Mouse (Mus musculus) embryonic facial prominence, embryonic 14.5 days (tissue): Measurements from ENCODE around the gene Rnf141. TPM values are rescaled to one million over a fixed set of nuclear protein-coding genes. Genes with fewer than 3 reads are reported as not detected.
A peak's percentile ranks its signal among the peaks of the same experiment; 100 is the strongest.

ENCODE experiments used
- ATAC-seq: fragments of 200-750 bp; cut with Nextera tagmentation; 2 replicates; pipeline ENCODE4 v1.8.0; 2017; ENCODE audit warnings: low read depth, moderate number of reproducible peaks, moderate TSS enrichment
- DNase-seq: peaks from one replicate; pipeline ENCODE4 v3.0.0-alpha.2; 2015; ENCODE audit warnings: low spot score
- H3K27ac ChIP-seq: fragments of 300-500 bp; sonication (generic); replicated peaks from 2 replicates; pipeline ENCODE4 v1.5.1; 2014; ENCODE audit warnings: low read depth, mild to moderate bottlenecking, low read length, moderate library complexity
- H3K27me3 ChIP-seq: fragments of 300-500 bp; sonication (generic); replicated peaks from 2 replicates; pipeline ENCODE4 v1.6.1; 2014; ENCODE audit warnings: low read length; ENCODE audit not compliant: control insufficient read depth, insufficient read depth
- H3K36me3 ChIP-seq: fragments of 300-500 bp; sonication (generic); 2 replicates; pipeline ENCODE4 v1.6.1; 2014; ENCODE audit warnings: low read length, mixed read lengths; ENCODE audit not compliant: control insufficient read depth, insufficient read depth
- H3K4me1 ChIP-seq: fragments of 300-500 bp; sonication (generic); 2 replicates; pipeline ENCODE4 v1.6.1; 2014; ENCODE audit warnings: antibody characterized with exemption, low read length; ENCODE audit not compliant: control insufficient read depth, insufficient read depth
- H3K4me2 ChIP-seq: fragments of 300-500 bp; sonication (generic); 2 replicates; pipeline ENCODE4 v1.6.1; 2014; ENCODE audit warnings: low read depth, mild to moderate bottlenecking, low read length, moderate library complexity, mixed read lengths
- H3K4me3 ChIP-seq: fragments of 300-500 bp; sonication (generic); 2 replicates; pipeline ENCODE4 v1.5.1; 2014; ENCODE audit warnings: low read depth, mild to moderate bottlenecking, low read length
- H3K9ac ChIP-seq: fragments of 300-500 bp; sonication (generic); 2 replicates; pipeline ENCODE4 v1.6.1; 2014; ENCODE audit warnings: low read depth, mild to moderate bottlenecking, low read length, moderate library complexity, mixed read lengths
- H3K9me3 ChIP-seq: fragments of 300-500 bp; sonication (generic); 2 replicates; pipeline ENCODE4 v1.6.1; 2016; ENCODE audit warnings: low read length; ENCODE audit not compliant: control insufficient read depth
- WGBS: fragments of 180-500 bp; shearing (Covaris S2); extraction: QIAGEN DNeasy Blood & Tissue Kit; methylation state at CpG from one replicate; pipeline ENCODE4 v1.1.7; 2014; 5-methylcytosine and 5-hydroxymethylcytosine counted together
- polyA plus RNA-seq: library from polyadenylated mRNA; unstranded; fragments of >200 nt; fragmentation: Nextera tagmentation; extraction: Ambion mirVana; gene quantifications from 2 replicates; pipeline ENCODE4 v1.2.1, GENCODE M21; 2014

The Rnf141 gene
- polyA plus RNA-seq, 1 experiment from 2014 or later, result 30.2 TPM

GRCm38 (mm10) chr7:110782845-110783478 is 61.3 kb downstream of the Rnf141 start:
- 34% methylated on average over 10 of the region's 10 CpGs for WGBS
- Histone ChIP-seq H3K4me2 (no peak overlapping the region), H3K27me3 (no peaks in the 10 kb centered on the region), H3K27ac (no peak overlapping the region), H3K9me3 (no peaks in the 10 kb centered on the region), H3K36me3 (no peaks in the 10 kb centered on the region), H3K4me1 (peaks cover 34% of the 10 kb centered on the region), H3K9ac (no peak overlapping the region), H3K4me3 (no peak overlapping the region)
- DNase-seq (peak; percentile 76), ATAC-seq (no peak; the same call in 1 of the 2 replicates)

GRCm38 (mm10) chr7:110782135-110782534 is 62.1 kb downstream of the Rnf141 start:
- no peak overlapping the region for H3K4me3 ChIP-seq
- H3K4me2 ChIP-seq, result no peak overlapping the region
- no peak for DNase-seq
- H3K27ac ChIP-seq, result peak overlapping the region; percentile 70
- 47% methylated on average over 7 of the region's 7 CpGs for WGBS
- H3K9ac ChIP-seq, result no peak overlapping the region
- H3K9me3 ChIP-seq, result no peaks in the 10 kb centered on the region
- H3K36me3 ChIP-seq, result no peaks in the 10 kb centered on the region
- no peaks in the 10 kb centered on the region for H3K27me3 ChIP-seq
- H3K4me1 ChIP-seq, result peaks cover 34% of the 10 kb centered on the region
- no peak for ATAC-seq

GRCm38 (mm10) chr7:110781231-110781711 is 63.0 kb downstream of the Rnf141 start:
- Histone ChIP-seq H3K27me3 (no peaks in the 10 kb centered on the region), H3K4me2 (no peak overlapping the region), H3K27ac (peak overlapping the region; percentile 70), H3K4me1 (peaks cover 34% of the 10 kb centered on the region), H3K9ac (no peak overlapping the region), H3K4me3 (no peak overlapping the region), H3K36me3 (no peaks in the 10 kb centered on the region), H3K9me3 (no peaks in the 10 kb centered on the region)
- DNase-seq (peak; percentile 88), ATAC-seq (peak; percentile 38)
- 26% methylated on average over 2 of the region's 2 CpGs for WGBS

GRCm38 (mm10) chr7:110780520-110780919 is 63.7 kb downstream of the Rnf141 start:
- Histone ChIP-seq H3K4me2 (no peak overlapping the region), H3K4me1 (peaks cover 30% of the 10 kb centered on the region), H3K27me3 (no peaks in the 10 kb centered on the region), H3K4me3 (no peak overlapping the region), H3K36me3 (no peaks in the 10 kb centered on the region), H3K9me3 (no peaks in the 10 kb centered on the region), H3K27ac (no peak overlapping the region), H3K9ac (no peak overlapping the region)
- 82% methylated on average over 4 of the region's 4 CpGs for WGBS
- no peak for DNase-seq
- ATAC-seq, result no peak

GRCm38 (mm10) chr7:110779605-110780111 is 64.6 kb downstream of the Rnf141 start:
- Histone ChIP-seq H3K27me3 (no peaks in the 10 kb centered on the region), H3K9me3 (no peaks in the 10 kb centered on the region), H3K4me1 (peaks cover 32% of the 10 kb centered on the region), H3K4me3 (no peak overlapping the region), H3K9ac (no peak overlapping the region), H3K36me3 (no peaks in the 10 kb centered on the region), H3K4me2 (no peak overlapping the region), H3K27ac (no peak overlapping the region)
- ATAC-seq, result no peak
- no peak for DNase-seq
- 76% methylated on average over 8 of the region's 8 CpGs for WGBS

GRCm38 (mm10) chr7:110778933-110779332 is 65.3 kb downstream of the Rnf141 start:
- Histone ChIP-seq H3K9me3 (no peaks in the 10 kb centered on the region), H3K4me3 (no peak overlapping the region), H3K4me1 (peaks cover 39% of the 10 kb centered on the region), H3K36me3 (no peaks in the 10 kb centered on the region), H3K9ac (no peak overlapping the region), H3K27me3 (no peaks in the 10 kb centered on the region), H3K4me2 (no peak overlapping the region), H3K27ac (no peak overlapping the region)
- 91% methylated on average over 7 of the region's 7 CpGs for WGBS
- DNase-seq (no peak), ATAC-seq (no peak)

- Histone ChIP-seq H3K27ac (no peak overlapping the region), H3K9me3 (no peaks in the 10 kb centered on the region), H3K27me3 (no peaks in the 10 kb centered on the region), H3K4me3 (no peak overlapping the region), H3K4me2 (no peak overlapping the region), H3K36me3 (no peaks in the 10 kb centered on the region), H3K9ac (no peak overlapping the region), H3K4me1 (peaks cover 39% of the 10 kb centered on the region)
- DNase-seq (no peak), ATAC-seq (no peak)
- 73% methylated on average over 18 of the region's 18 CpGs for WGBS
These were observed 66.9 kb downstream of the Rnf141 start for GRCm38 (mm10) chr7:110777146-110778001.

- peaks cover 21% of the 10 kb centered on the region for H3K4me1 ChIP-seq
- no peaks in the 10 kb centered on the region for H3K36me3 ChIP-seq
- no peaks in the 10 kb centered on the region for H3K27me3 ChIP-seq
- ATAC-seq, result no peak
- H3K4me3 ChIP-seq, result no peak overlapping the region
- no peak overlapping the region for H3K27ac ChIP-seq
- DNase-seq, result no peak
- WGBS, result 86% methylated on average over 8 of the region's 8 CpGs
- H3K9me3 ChIP-seq, result no peaks in the 10 kb centered on the region
- no peak overlapping the region for H3K4me2 ChIP-seq
- H3K9ac ChIP-seq, result no peak overlapping the region
These were observed 69.6 kb downstream of the Rnf141 start for GRCm38 (mm10) chr7:110774674-110775073.
